Mouse (Mus musculus) forebrain, embryonic 12.5 days (tissue): ENCODE results near the gene Timm13. TPM values are rescaled to one million over a fixed set of nuclear protein-coding genes. Genes with fewer than 3 reads are reported as not detected.

Experiments
- ATAC-seq: fragments of 200-750 bp; cut with Nextera tagmentation; 2 replicates; pipeline ENCODE4 v1.8.0; 2017; ENCODE audit warnings: moderate TSS enrichment; ENCODE audit not compliant: low FRiP score
- H3K27ac ChIP-seq: fragments of 300-500 bp; sonication (generic); 2 replicates; pipeline ENCODE4 v1.5.1; 2016; ENCODE audit warnings: mild to moderate bottlenecking
- H3K27me3 ChIP-seq: fragments of 300-500 bp; sonication (generic); 2 replicates; pipeline ENCODE4 v1.6.1; 2016; ENCODE audit warnings: mild to moderate bottlenecking
- H3K36me3 ChIP-seq: fragments of 300-500 bp; sonication (generic); replicated peaks from 2 replicates; pipeline ENCODE4 v1.6.1; 2016; ENCODE audit warnings: mild to moderate bottlenecking
- H3K4me1 ChIP-seq: fragments of 300-500 bp; sonication (generic); 2 replicates; pipeline ENCODE4 v1.6.1; 2016
- H3K4me2 ChIP-seq: fragments of 300-500 bp; sonication (generic); 2 replicates; pipeline ENCODE4 v1.6.1; 2016; ENCODE audit warnings: mild to moderate bottlenecking, moderate library complexity
- H3K4me3 ChIP-seq: fragments of 300-500 bp; sonication (generic); replicated peaks from 2 replicates; pipeline ENCODE4 v1.5.1; 2016; ENCODE audit warnings: mild to moderate bottlenecking
- H3K9ac ChIP-seq: fragments of 300-500 bp; sonication (generic); 2 replicates; pipeline ENCODE4 v1.6.1; 2016; ENCODE audit warnings: mild to moderate bottlenecking
- H3K9me3 ChIP-seq: fragments of 300-500 bp; sonication (generic); 2 replicates; pipeline ENCODE4 v1.6.1; 2016
- WGBS: fragments of 180-500 bp; shearing (Covaris S2); methylation state at CpG from one replicate; pipeline ENCODE4 v1.1.7; 2016; 5-methylcytosine and 5-hydroxymethylcytosine counted together
- polyA plus RNA-seq: library from polyadenylated mRNA; unstranded; fragments of >200 nt; fragmentation: Nextera tagmentation; extraction: Ambion mirVana; gene quantifications from 2 replicates; pipeline ENCODE4 v1.2.1, GENCODE M21; 2016

Gene Timm13
- polyA plus RNA-seq, 1 experiment from 2014 or later, result 314 TPM

- Histone ChIP-seq H3K27me3 (peaks cover 62% of the 10 kb centered on the region), H3K4me3 (peak overlapping the region; percentile 44), H3K27ac (no peak overlapping the region), H3K9ac (no peak overlapping the region), H3K4me2 (peak overlapping the region; percentile 73), H3K9me3 (no peaks in the 10 kb centered on the region), H3K4me1 (peaks cover 70% of the 10 kb centered on the region), H3K36me3 (no peaks in the 10 kb centered on the region)
- 5% methylated on average over 14 of the region's 14 CpGs for WGBS
- ATAC-seq, result no peak
These were observed 30.4 kb upstream of the Timm13 start for GRCm38 (mm10) chr10:80931153-80931671.

- under 1% methylated on average over 45 of the region's 45 CpGs for WGBS
- Histone ChIP-seq H3K27ac (no peak overlapping the region), H3K36me3 (no peaks in the 10 kb centered on the region), H3K9me3 (no peaks in the 10 kb centered on the region), H3K4me3 (peak overlapping the region; percentile 44), H3K27me3 (peaks cover 55% of the 10 kb centered on the region), H3K4me2 (peak overlapping the region; percentile 73), H3K4me1 (peaks cover 63% of the 10 kb centered on the region), H3K9ac (peak overlapping the region; percentile 56)
- ATAC-seq, result peak; percentile 14; the same call in 1 of the 2 replicates
These were observed 29.8 kb upstream of the Timm13 start for GRCm38 (mm10) chr10:80930361-80931152.

GRCm38 (mm10) chr10:80929299-80930226 is 28.8 kb upstream of the Timm13 start, which contains the start of gene Gadd45b:
Gadd45b (plus strand) TSS chr10:80930073.
- H3K9me3 ChIP-seq, result no peaks in the 10 kb centered on the region
- H3K4me1 ChIP-seq, result peaks cover 56% of the 10 kb centered on the region
- H3K4me3 ChIP-seq, result peak within 1 kb of the TSS; percentile 48
- peak within 1 kb of the TSS; percentile 74; the same call in 1 of the 2 replicates for H3K27ac ChIP-seq
- H3K9ac ChIP-seq, result peak within 1 kb of the TSS; percentile 64
- ATAC-seq, result peak; percentile 94
- no peaks in the 10 kb centered on the region for H3K36me3 ChIP-seq
- H3K27me3 ChIP-seq, result peaks cover 45% of the 10 kb centered on the region
- under 1% methylated on average over 56 of the region's 56 CpGs for WGBS
- peak within 1 kb of the TSS; percentile 91 for H3K4me2 ChIP-seq

- Histone ChIP-seq H3K27ac (no peak overlapping the region), H3K9me3 (no peaks in the 10 kb centered on the region), H3K9ac (peak overlapping the region; percentile 64), H3K4me1 (peaks cover 48% of the 10 kb centered on the region), H3K27me3 (peaks cover 37% of the 10 kb centered on the region), H3K4me3 (peak overlapping the region; percentile 48), H3K4me2 (peak overlapping the region; percentile 91), H3K36me3 (no peaks in the 10 kb centered on the region)
- ATAC-seq, result peak; percentile 34
- under 1% methylated on average over 48 of the region's 48 CpGs for WGBS
These were observed 28.0 kb upstream of the Timm13 start for GRCm38 (mm10) chr10:80928586-80929298.

GRCm38 (mm10) chr10:80925472-80925871 is 24.7 kb upstream of the Timm13 start:
- no peak overlapping the region for H3K4me3 ChIP-seq
- no peaks in the 10 kb centered on the region for H3K9me3 ChIP-seq
- H3K4me1 ChIP-seq, result peaks cover 26% of the 10 kb centered on the region
- no peak for ATAC-seq
- WGBS, result 54% methylated on average over 3 of the region's 3 CpGs
- no peak overlapping the region for H3K27ac ChIP-seq
- H3K27me3 ChIP-seq, result peaks cover 16% of the 10 kb centered on the region
- H3K36me3 ChIP-seq, result no peaks in the 10 kb centered on the region
- H3K4me2 ChIP-seq, result no peak overlapping the region
- H3K9ac ChIP-seq, result no peak overlapping the region

GRCm38 (mm10) chr10:80921923-80922322 is 21.2 kb upstream of the Timm13 start:
- Histone ChIP-seq H3K4me2 (peak overlapping the region; percentile 44), H3K27ac (peak overlapping the region; percentile 50; the same call in 1 of the 2 replicates), H3K9ac (peak overlapping the region; percentile 42; the same call in 1 of the 2 replicates), H3K9me3 (no peaks in the 10 kb centered on the region), H3K27me3 (peaks cover 19% of the 10 kb centered on the region; the same call in 1 of the 2 replicates), H3K4me1 (peaks cover 20% of the 10 kb centered on the region), H3K4me3 (peak overlapping the region; percentile 26), H3K36me3 (no peaks in the 10 kb centered on the region)
- no peak for ATAC-seq
- whole genome bisulfite sequencing, result 3% methylated on average over 16 of the region's 16 CpGs

GRCm38 (mm10) chr10:80917779-80918434 is 17.1 kb upstream of the Timm13 start, which contains the start of gene Lmnb2:
Lmnb2 (minus strand) TSS chr10:80918245.
- ATAC-seq, result peak; percentile 76
- peak within 1 kb of the TSS; percentile 94 for H3K4me3 ChIP-seq
- peak within 1 kb of the TSS; percentile 99 for H3K4me2 ChIP-seq
- peaks cover 35% of the 10 kb centered on the region for H3K4me1 ChIP-seq
- peak within 1 kb of the TSS; percentile 68 for H3K27ac ChIP-seq
- H3K9ac ChIP-seq, result peak within 1 kb of the TSS; percentile 83
- peaks cover 19% of the 10 kb centered on the region; the same call in 1 of the 2 replicates for H3K27me3 ChIP-seq
- WGBS, result under 1% methylated on average over 60 of the region's 61 CpGs
- peaks cover 27% of the 10 kb centered on the region for H3K36me3 ChIP-seq
- H3K9me3 ChIP-seq, result no peaks in the 10 kb centered on the region

GRCm38 (mm10) chr10:80917336-80917778 is 16.6 kb upstream of the Timm13 start:
- peaks cover 15% of the 10 kb centered on the region; the same call in 1 of the 2 replicates for H3K27me3 ChIP-seq
- ATAC-seq, result peak; percentile 57

GRCm38 (mm10) chr10:80915736-80916135 is 15.0 kb upstream of the Timm13 start:
- WGBS, result 93% methylated on average over 4 of the region's 4 CpGs
- peaks cover 49% of the 10 kb centered on the region for H3K36me3 ChIP-seq
- no peaks in the 10 kb centered on the region for H3K9me3 ChIP-seq
- no peak for ATAC-seq
- H3K9ac ChIP-seq, result no peak overlapping the region
- H3K27ac ChIP-seq, result no peak overlapping the region
- peaks cover 7% of the 10 kb centered on the region; the same call in 1 of the 2 replicates for H3K27me3 ChIP-seq
- H3K4me2 ChIP-seq, result peak overlapping the region; percentile 99; the same call in 1 of the 2 replicates
- peaks cover 24% of the 10 kb centered on the region for H3K4me1 ChIP-seq
- H3K4me3 ChIP-seq, result no peak overlapping the region

More at GRCm38 (mm10) chr10:80917336-80917778, 16.6 kb upstream of the Timm13 start:
- peak overlapping the region; percentile 83 for H3K9ac ChIP-seq
- WGBS, result 4% methylated on average over 15 of the region's 15 CpGs
- H3K27ac ChIP-seq, result peak overlapping the region; percentile 68
- H3K4me3 ChIP-seq, result peak overlapping the region; percentile 94
- H3K4me1 ChIP-seq, result peaks cover 35% of the 10 kb centered on the region
- H3K4me2 ChIP-seq, result peak overlapping the region; percentile 99
- H3K9me3 ChIP-seq, result no peaks in the 10 kb centered on the region
- peaks cover 33% of the 10 kb centered on the region for H3K36me3 ChIP-seq

- Histone ChIP-seq H3K9ac (no peak overlapping the region), H3K4me2 (no peak overlapping the region), H3K9me3 (no peaks in the 10 kb centered on the region), H3K4me3 (no peak overlapping the region), H3K4me1 (peaks cover 24% of the 10 kb centered on the region), H3K27ac (no peak overlapping the region), H3K27me3 (peaks cover 7% of the 10 kb centered on the region; the same call in 1 of the 2 replicates), H3K36me3 (peaks cover 54% of the 10 kb centered on the region)
- ATAC-seq, result no peak
- 81% methylated on average over 2 of the region's 2 CpGs for WGBS
These were observed 14.5 kb upstream of the Timm13 start for GRCm38 (mm10) chr10:80915260-80915659.

GRCm38 (mm10) chr10:80914253-80914656 is 13.5 kb upstream of the Timm13 start:
- no peak overlapping the region for H3K4me2 ChIP-seq
- no peaks in the 10 kb centered on the region for H3K9me3 ChIP-seq
- WGBS, result 91% methylated on average over 5 of the region's 5 CpGs
- H3K4me1 ChIP-seq, result peaks cover 24% of the 10 kb centered on the region
- H3K27me3 ChIP-seq, result peaks cover 4% of the 10 kb centered on the region; the same call in 1 of the 2 replicates
- H3K9ac ChIP-seq, result no peak overlapping the region
- peaks cover 64% of the 10 kb centered on the region for H3K36me3 ChIP-seq
- ATAC-seq, result no peak
- H3K4me3 ChIP-seq, result no peak overlapping the region
- H3K27ac ChIP-seq, result 0 out of 2 replicates have a peak overlapping the region, but pooled peaks have one; percentile 36
